Mouse (Mus musculus): Measurements from ENCODE around the gene Hilpda. TPM values are rescaled to one million over a fixed set of nuclear protein-coding genes. Genes with fewer than 3 reads are reported as not detected.
A peak's percentile ranks its signal among the peaks of the same experiment; 100 is the strongest.

Gene Hilpda
- polyA plus RNA-seq, 1 experiment, result 43.1 TPM

GRCm38 (mm10) chr6:29288651-29289050 lies 16.4 kb downstream of the Hilpda start:
- TF ChIP-seq GATA1 (IDR thresholded peaks at IDR 0.05; ENCODE audit: borderline replicate concordance, low read length) (no peak), FLI1 (IDR thresholded peaks at IDR 0.05; ENCODE audit: low read length) (no peak)
- Histone ChIP-seq H3K36me3 (replicated peaks; ENCODE audit: low read length) (peaks cover 11% of the 10 kb centered on the region), H3K9me3 (peaks cover 7% of the 10 kb centered on the region; the same call in 1 of the 2 replicates), H3K27me3 (replicated peaks) (peaks cover 9% of the 10 kb centered on the region), H3K4me3 (replicated peaks) (no peak overlapping the region), H3K4me1 (peaks cover 19% of the 10 kb centered on the region)

- H3K4me1 ChIP-seq, result peaks cover 11% of the 10 kb centered on the region
- H3K36me3 ChIP-seq (replicated peaks; ENCODE audit: low read length), result no peaks in the 10 kb centered on the region
- TF ChIP-seq FLI1 (IDR thresholded peaks at IDR 0.05; ENCODE audit: low read length) (no peak), GATA1 (IDR thresholded peaks at IDR 0.05; ENCODE audit: borderline replicate concordance, low read length) (no peak)
- H3K4me3 ChIP-seq (replicated peaks), result no peak overlapping the region
- H3K9me3 ChIP-seq, result peaks cover 13% of the 10 kb centered on the region
- H3K27me3 ChIP-seq (replicated peaks), result peaks cover 9% of the 10 kb centered on the region
Measured at GRCm38 (mm10) chr6:29299112-29299511, 26.8 kb downstream of the Hilpda start.

GRCm38 (mm10) chr6:29303251-29303650 lies 31.0 kb downstream of the Hilpda start:
- no peak overlapping the region for H3K4me3 ChIP-seq (replicated peaks)
- peaks cover 9% of the 10 kb centered on the region for H3K27me3 ChIP-seq (replicated peaks)
- peaks cover 38% of the 10 kb centered on the region for H3K9me3 ChIP-seq
- no peak for TF ChIP-seq GATA1 (IDR thresholded peaks at IDR 0.05; ENCODE audit: borderline replicate concordance, low read length)
- peaks cover 24% of the 10 kb centered on the region for H3K4me1 ChIP-seq
- H3K36me3 ChIP-seq (replicated peaks; ENCODE audit: low read length), result no peaks in the 10 kb centered on the region

DNA sequence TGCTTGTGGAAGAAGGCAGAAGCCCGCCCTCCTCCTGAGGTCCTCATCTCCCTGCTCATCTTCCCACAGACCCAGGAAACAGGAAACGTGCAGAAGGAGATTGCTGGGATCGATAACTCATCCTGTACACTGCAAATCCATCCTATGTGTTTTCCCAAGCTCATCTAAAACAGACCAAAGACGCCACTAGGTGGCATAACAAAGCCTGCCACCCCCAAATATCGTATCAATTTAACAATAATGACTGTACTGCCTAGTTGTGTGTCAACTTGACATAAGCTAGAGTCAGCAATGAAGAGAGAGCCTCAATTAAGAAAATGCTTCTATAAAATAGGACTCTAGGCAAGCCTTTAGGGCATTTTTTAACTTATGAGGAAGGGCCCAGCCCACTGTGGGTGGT lies 31.4 kb downstream of the Hilpda start:
- peaks cover 24% of the 10 kb centered on the region for H3K4me1 ChIP-seq
- peaks cover 38% of the 10 kb centered on the region for H3K9me3 ChIP-seq
- no peak overlapping the region for H3K4me3 ChIP-seq (replicated peaks)
- no peaks in the 10 kb centered on the region for H3K36me3 ChIP-seq (replicated peaks; ENCODE audit: low read length)
- TF ChIP-seq GATA1 (IDR thresholded peaks at IDR 0.05; ENCODE audit: borderline replicate concordance, low read length) (no peak), FLI1 (IDR thresholded peaks at IDR 0.05; ENCODE audit: low read length) (no peak)
- peaks cover 9% of the 10 kb centered on the region for H3K27me3 ChIP-seq (replicated peaks)

DNA sequence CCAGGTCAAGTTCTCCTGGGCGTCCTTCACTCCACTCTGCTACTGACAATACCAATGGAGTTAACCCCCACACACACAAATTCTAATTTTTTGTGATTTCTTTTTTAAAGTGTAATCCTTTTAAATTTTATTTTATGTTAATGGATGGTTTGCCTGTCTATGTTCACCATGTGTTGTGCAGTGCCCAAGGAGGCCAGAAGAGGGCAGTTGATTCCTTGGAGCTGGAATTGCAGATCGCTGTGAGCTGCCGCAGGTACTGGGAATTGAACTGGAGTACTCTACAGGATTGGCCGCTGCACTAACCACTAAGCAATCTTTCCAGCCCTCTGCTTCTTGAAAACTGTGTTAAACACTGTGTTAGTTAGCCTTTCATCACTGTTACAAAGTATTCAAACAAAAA lies 33.2 kb downstream of the Hilpda start:
- no peak for TF ChIP-seq FLI1 (IDR thresholded peaks at IDR 0.05; ENCODE audit: low read length)
- TF ChIP-seq GATA1 (IDR thresholded peaks at IDR 0.05; ENCODE audit: borderline replicate concordance, low read length), result no peak
- Histone ChIP-seq H3K36me3 (replicated peaks; ENCODE audit: low read length) (no peaks in the 10 kb centered on the region), H3K9me3 (peaks cover 40% of the 10 kb centered on the region), H3K4me1 (peaks cover 24% of the 10 kb centered on the region), H3K27me3 (replicated peaks) (peaks cover 5% of the 10 kb centered on the region), H3K4me3 (replicated peaks) (no peak overlapping the region)

GRCm38 (mm10) chr6:29308846-29309605 lies 36.7 kb downstream of the Hilpda start:
- Histone ChIP-seq H3K4me3 (replicated peaks) (no peak overlapping the region), H3K27me3 (replicated peaks) (peaks cover 2% of the 10 kb centered on the region), H3K9me3 (peaks cover 39% of the 10 kb centered on the region), H3K36me3 (replicated peaks; ENCODE audit: low read length) (no peaks in the 10 kb centered on the region), H3K4me1 (peaks cover 27% of the 10 kb centered on the region)
- TF ChIP-seq GATA1 (IDR thresholded peaks at IDR 0.05; ENCODE audit: borderline replicate concordance, low read length), result no peak
- TF ChIP-seq FLI1 (IDR thresholded peaks at IDR 0.05; ENCODE audit: low read length), result no peak

- Histone ChIP-seq H3K36me3 (replicated peaks; ENCODE audit: low read length) (no peaks in the 10 kb centered on the region), H3K4me1 (peaks cover 48% of the 10 kb centered on the region), H3K9me3 (peaks cover 13% of the 10 kb centered on the region), H3K27me3 (replicated peaks) (no peaks in the 10 kb centered on the region), H3K4me3 (replicated peaks) (no peak overlapping the region)
- TF ChIP-seq FLI1 (IDR thresholded peaks at IDR 0.05; ENCODE audit: low read length) (no peak), GATA1 (IDR thresholded peaks at IDR 0.05; ENCODE audit: borderline replicate concordance, low read length) (no peak)
Measured at GRCm38 (mm10) chr6:29313690-29314202, 41.5 kb downstream of the Hilpda start.

GRCm38 (mm10) chr6:29317286-29317685 lies 45.0 kb downstream of the Hilpda start:
- no peak for TF ChIP-seq FLI1 (IDR thresholded peaks at IDR 0.05; ENCODE audit: low read length)
- Histone ChIP-seq H3K4me1 (peaks cover 51% of the 10 kb centered on the region), H3K27me3 (replicated peaks) (peaks cover 19% of the 10 kb centered on the region), H3K36me3 (replicated peaks; ENCODE audit: low read length) (no peaks in the 10 kb centered on the region), H3K9me3 (peaks cover 4% of the 10 kb centered on the region; the same call in 1 of the 2 replicates), H3K4me3 (replicated peaks) (no peak overlapping the region)

DNA sequence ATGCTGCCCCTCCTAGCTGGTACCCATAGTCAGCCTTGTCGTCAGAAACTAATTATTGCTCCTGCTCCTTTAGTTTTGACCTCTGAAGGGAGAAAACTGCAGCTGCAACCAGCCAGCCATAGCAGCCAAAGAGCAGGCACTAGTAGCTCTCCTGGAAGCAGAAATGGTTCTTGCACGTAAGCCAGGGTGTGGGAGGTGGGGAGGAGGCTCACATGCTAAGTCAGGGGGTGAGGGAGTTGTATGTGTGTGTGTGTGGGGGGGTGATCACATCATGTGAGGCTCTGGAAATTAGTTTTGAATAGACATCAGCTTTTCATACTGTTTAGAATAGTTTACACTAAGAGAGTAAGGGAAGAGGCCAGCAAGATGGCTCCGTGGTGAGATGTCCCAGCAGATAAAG lies 45.7 kb downstream of the Hilpda start:
- Histone ChIP-seq H3K27me3 (replicated peaks) (peaks cover 21% of the 10 kb centered on the region), H3K4me1 (peaks cover 58% of the 10 kb centered on the region), H3K36me3 (replicated peaks; ENCODE audit: low read length) (no peaks in the 10 kb centered on the region), H3K9me3 (peaks cover 7% of the 10 kb centered on the region; the same call in 1 of the 2 replicates), H3K4me3 (replicated peaks) (no peak overlapping the region)
- TF ChIP-seq GATA1 (IDR thresholded peaks at IDR 0.05; ENCODE audit: borderline replicate concordance, low read length), result no peak
- no peak for TF ChIP-seq FLI1 (IDR thresholded peaks at IDR 0.05; ENCODE audit: low read length)

DNA sequence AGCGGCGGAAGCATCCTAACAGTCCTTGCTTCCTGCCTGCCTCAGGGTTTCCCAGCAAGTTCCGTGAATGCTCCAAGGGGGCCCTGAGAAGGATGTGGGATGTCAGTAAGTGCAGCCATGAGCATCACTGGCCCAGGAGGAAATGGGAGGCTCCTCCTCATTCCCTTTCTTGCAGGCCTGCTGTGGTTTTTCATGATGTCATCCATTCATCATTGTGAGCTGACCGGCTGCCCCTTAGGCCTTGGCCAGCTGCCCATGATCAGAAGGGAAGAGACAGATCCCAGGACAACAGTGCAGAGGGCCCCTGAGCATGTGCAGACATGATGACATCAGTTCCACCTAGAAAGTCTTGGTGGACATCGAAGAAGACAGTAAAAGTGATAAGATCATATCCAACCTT lies 46.6 kb downstream of the Hilpda start, which contains the start of gene Fam71f1:
Gene Fam71f1 (plus strand): TSS at position 262 of the 400 bp plus-strand sequence.
- Histone ChIP-seq H3K27me3 (replicated peaks) (peaks cover 25% of the 10 kb centered on the region), H3K4me3 (replicated peaks) (peak within 1 kb of the TSS; percentile 17), H3K4me1 (peaks cover 53% of the 10 kb centered on the region), H3K36me3 (replicated peaks; ENCODE audit: low read length) (no peaks in the 10 kb centered on the region), H3K9me3 (peaks cover 16% of the 10 kb centered on the region)
- TF ChIP-seq GATA1 (IDR thresholded peaks at IDR 0.05; ENCODE audit: borderline replicate concordance, low read length), result no peak
- no peak for TF ChIP-seq FLI1 (IDR thresholded peaks at IDR 0.05; ENCODE audit: low read length)

Data from megakaryocyte, embryonic 14.5 days (primary cell).